Mouse (Mus musculus) cerebellum, adult 2 months (tissue): Measurements from ENCODE around the gene Wdr5.

Experiments
- CTCF ChIP-seq: fragments of 200-500 bp; IDR thresholded peaks from 2 replicates; pipeline ENCODE4 v1.5.1; 2011; ENCODE audit warnings: low read depth, mild to moderate bottlenecking, control low read depth, low read length, moderate library complexity, borderline replicate concordance; ENCODE audit not compliant: insufficient read depth
- POLR2A ChIP-seq: fragments of 200-500 bp; IDR thresholded peaks from 2 replicates; pipeline ENCODE4 v1.6.1; 2011; ENCODE audit warnings: low read length, control low read depth, borderline replicate concordance; ENCODE audit not compliant: insufficient read depth

DNA sequence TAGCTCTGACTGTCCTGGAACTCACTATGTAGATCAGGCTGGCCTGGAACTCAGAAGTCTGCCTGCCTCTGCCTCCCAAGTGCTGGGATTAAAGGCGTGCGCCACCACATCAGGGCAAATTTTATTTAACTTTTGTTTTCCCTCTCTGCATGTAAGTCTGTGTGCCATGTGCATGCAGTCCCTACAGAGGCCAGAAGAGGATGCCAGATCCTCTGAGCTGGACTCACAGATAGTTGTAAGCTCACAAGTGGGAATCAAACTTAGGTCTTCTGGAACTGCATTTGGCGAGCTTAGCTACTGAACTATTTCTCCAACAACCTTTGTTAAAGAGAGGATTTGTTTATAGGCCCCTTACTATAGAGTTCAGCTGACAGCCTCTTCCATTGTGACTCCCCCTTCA, 3.3 kb downstream of the Wdr5 start:
- TF ChIP-seq CTCF (no peak), POLR2A (no peak)
